Mouse (Mus musculus): Measurements from ENCODE around the gene Ubac2. TPM values are rescaled to one million over a fixed set of nuclear protein-coding genes. Genes with fewer than 3 reads are reported as not detected.
"Not testable (repeated sequence)": the region's sequence is repeated elsewhere in the genome, so short reads cannot be mapped to it uniquely, and the experiment has no call there.

Ubac2 gene
- total RNA-seq, 1 experiment from 2014 or later: 33.2 TPM

- DNase-seq: no peak
Measured at GRCm38 (mm10) chr14:122052896-122053635, 174.6 kb downstream of the Ubac2 start.

DNA sequence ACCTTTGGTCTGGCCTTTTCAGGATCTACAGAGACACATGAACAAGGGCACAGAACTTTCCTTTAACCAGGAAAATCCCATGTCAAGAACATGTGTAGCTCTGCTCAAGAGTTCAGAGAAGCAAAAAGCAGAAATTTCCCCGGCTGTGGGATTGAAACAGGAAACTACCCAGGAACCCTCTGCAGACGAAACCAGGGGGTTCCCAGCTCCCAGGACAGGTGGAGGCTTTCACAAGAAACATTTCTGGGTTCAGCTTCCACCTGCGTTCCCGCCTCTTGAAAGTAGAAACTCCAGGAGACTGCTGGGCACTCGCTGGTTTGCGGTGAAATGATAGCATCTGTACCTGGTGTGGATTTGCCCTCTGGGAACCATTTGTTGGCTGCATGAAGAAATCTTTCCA, 178.5 kb downstream of the Ubac2 start:
- DNase-seq: no peak

DNA sequence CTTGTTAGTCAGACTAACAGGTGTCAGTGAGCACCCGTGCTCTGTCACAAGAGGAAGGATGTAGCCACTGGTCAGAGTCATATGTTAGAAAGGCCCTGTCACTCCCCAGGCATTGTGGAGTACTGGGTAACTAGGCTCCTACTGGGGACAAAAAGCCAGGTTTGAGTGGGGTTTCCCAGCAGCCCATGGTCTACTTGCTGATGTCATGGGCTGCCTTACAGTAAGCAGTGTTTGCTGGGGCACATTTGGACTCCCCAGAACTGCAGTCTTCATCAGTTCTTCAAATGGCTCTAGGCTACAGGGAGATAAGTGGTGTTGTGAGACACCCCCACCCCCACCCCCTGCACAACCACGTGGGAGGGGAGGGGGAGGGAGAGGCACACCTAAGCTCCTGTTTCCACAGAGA, 179.5 kb downstream of the Ubac2 start:
- DNase-seq: no peak

- DNase-seq: peak; percentile 77
Measured at GRCm38 (mm10) chr14:122060642-122061041, 182.2 kb downstream of the Ubac2 start.

- DNase-seq: no peak
Measured at GRCm38 (mm10) chr14:122061376-122061775, 183.0 kb downstream of the Ubac2 start.

DNA sequence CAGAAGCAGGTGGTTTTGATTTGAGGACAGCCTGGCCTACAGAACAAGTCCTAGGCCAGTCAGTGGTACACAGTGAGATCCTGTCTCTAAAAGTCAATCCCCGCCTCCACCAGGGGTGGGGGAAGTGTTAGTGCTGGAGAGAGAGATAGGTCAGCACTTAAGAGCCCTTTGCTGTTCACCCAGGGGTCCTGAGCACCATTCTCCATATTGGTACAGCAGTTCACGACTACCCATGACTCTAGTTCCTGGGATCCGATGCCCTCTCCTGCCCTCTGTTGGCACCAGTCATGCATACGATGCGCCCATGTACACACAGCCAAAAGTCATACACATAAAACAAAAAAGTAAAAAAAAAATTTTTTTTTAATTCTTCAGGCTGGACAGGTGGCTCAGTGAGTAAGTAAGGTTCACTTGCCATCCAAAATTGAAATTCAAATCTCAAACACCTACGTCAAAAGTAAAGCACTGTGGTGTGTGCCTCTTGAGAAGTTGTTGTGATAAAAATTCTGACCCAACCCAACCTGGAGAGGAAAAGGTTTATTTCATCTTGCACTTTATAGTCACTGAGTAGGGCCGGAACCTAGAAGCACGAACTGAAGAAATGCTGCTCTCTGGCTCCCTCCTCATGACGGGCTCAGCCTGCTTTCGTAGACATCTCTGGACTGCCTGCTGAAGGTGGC, 184.1 kb downstream of the Ubac2 start:
- DNase-seq: no peak

DNA sequence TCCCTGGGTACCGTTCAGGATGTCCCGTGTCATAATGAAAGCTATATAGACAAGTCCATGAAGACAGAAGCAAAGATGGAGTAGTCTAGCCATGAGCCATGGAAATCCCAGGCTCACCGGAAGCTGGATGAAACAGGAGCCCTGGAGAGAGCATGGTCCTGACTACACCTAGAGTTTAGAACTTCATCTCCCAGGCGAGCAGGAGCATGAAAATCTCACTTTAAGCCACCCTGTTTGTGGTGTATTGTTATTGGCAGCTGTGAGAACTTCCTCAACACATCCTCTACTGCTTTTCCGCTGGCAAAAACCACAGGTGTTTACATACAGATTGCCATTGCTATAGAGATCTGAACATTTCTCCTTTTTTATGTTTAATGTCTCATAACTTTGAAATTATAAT, 185.2 kb downstream of the Ubac2 start:
- DNase-seq: no peak

GRCm38 (mm10) chr14:122064519-122064918, 186.1 kb downstream of the Ubac2 start:
- peak; percentile 54 for DNase-seq

DNA sequence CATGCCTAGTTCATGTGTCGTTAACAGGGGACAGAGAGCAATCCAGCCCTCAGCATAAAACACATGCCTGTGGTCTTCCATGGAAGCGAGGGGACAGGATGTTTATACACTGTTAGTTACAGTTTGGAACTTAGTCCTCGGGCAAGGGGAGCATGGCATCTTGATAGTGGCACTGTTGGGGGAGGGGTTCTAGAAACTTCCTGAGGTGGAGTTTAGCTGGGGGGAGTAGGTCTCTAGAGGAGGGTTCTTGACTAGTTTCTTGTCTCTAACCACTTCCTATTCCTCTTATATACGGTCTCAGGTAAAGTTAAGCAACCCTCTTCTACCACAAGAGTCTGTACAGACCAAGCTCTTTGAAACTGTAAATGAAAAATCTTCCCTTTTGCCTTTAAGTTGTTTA, 187.8 kb downstream of the Ubac2 start:
- no peak for DNase-seq

GRCm38 (mm10) chr14:122068036-122068435, 189.6 kb downstream of the Ubac2 start:
- DNase-seq: not testable (repeated sequence)

DNA sequence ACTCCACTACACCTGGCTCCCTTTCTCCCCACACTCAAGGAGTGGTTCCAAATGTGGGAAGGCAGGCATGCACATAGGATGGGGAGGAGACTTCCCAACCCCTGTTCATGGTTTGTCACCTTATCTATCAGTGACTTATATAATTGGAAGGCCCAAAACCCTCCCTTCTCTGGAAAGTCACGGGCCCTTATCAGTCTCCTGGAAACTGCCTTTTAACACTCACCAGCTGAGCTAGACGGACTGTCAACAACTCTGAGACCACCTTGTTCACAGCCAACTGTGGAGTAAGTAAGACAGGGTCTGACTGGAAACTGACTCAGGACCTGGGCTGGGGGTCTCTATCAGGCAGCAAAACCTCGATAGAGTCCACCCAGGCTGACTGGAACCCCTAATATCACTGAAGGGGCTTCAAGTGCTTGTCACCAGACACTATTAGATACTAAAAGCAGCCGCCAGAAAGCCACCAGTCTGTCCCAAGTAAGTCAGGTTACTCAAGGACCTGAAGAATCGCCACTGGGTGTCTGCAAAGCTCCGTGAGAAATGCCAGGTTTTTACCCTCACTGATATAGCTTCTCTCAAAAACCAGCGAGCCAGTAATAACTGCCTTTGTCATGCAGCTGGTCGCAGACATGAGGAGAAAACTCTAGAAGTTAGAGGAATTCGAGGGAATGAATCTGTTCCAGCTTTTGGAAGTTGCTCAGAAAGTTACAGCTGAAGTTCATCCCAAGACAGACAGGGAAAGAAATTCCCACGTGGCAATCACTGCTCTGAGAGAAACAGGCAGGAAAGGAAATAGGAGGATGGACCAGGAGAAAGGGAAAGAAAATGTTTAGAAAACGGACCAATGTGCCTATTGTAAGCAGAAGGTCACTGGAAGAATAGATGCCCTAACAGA, 190.6 kb downstream of the Ubac2 start:
- no peak for DNase-seq

- DNase-seq: no peak
Measured at GRCm38 (mm10) chr14:122069948-122070347, 191.5 kb downstream of the Ubac2 start.

Other genes with a start within 250 kb of the Ubac2 start
- 23.1 and 28.8 TPM in 2 replicates for gene Dock9, start 80.8 kb upstream of the Ubac2 start, total RNA-seq (2021)
- gene Gpr18, start 37.2 kb downstream of the Ubac2 start, total RNA-seq (2021): 0.27 TPM in 1 of 2 replicates, not detected in the other
- 0.67 and 0.91 TPM in 2 replicates for gene Gpr183, start 86.6 kb downstream of the Ubac2 start, total RNA-seq (2021)
- not detected in 2 replicates for gene Timm8a2, start 156.1 kb downstream of the Ubac2 start, total RNA-seq (2021)
- gene Tm9sf2, start 228.4 kb downstream of the Ubac2 start, total RNA-seq (2021): 143 and 162 TPM in 2 replicates